Mouse (Mus musculus) embryonic facial prominence, embryonic 10.5 days (tissue): ENCODE data around the gene Ccdc34. TPM values are rescaled to one million over a fixed set of nuclear protein-coding genes. Genes with fewer than 3 reads are reported as not detected.
A peak's percentile ranks its signal among the peaks of the same experiment; 100 is the strongest.

Source experiments
- DNase-seq: peaks from one replicate; pipeline ENCODE4 v3.0.0-alpha.2; 2017; ENCODE audit warnings: low spot score
- H3K27ac ChIP-seq: fragments of 300-500 bp; sonication (generic); replicated peaks from 2 replicates; pipeline ENCODE4 v1.5.1; 2016; ENCODE audit warnings: mild to moderate bottlenecking
- H3K27me3 ChIP-seq: fragments of 300-500 bp; sonication (generic); replicated peaks from 2 replicates; pipeline ENCODE4 v1.6.1; 2016; ENCODE audit warnings: low read depth, mild to moderate bottlenecking; ENCODE audit not compliant: poor library complexity, severe bottlenecking
- H3K36me3 ChIP-seq: fragments of 300-500 bp; sonication (generic); replicated peaks from 2 replicates; pipeline ENCODE4 v1.6.1; 2016; ENCODE audit warnings: mild to moderate bottlenecking, moderate library complexity
- H3K4me1 ChIP-seq: fragments of 300-500 bp; sonication (generic); 2 replicates; pipeline ENCODE4 v1.6.1; 2016
- H3K4me3 ChIP-seq: fragments of 300-500 bp; sonication (generic); 2 replicates; pipeline ENCODE4 v1.5.1; 2016; ENCODE audit warnings: mild to moderate bottlenecking, moderate library complexity
- H3K9me3 ChIP-seq: fragments of 300-500 bp; sonication (generic); 2 replicates; pipeline ENCODE4 v1.6.1; 2016; ENCODE audit warnings: mild to moderate bottlenecking
- WGBS: fragments of 180-500 bp; shearing (Covaris S2); methylation state at CpG from one replicate; pipeline ENCODE4 v1.1.7; 2016; 5-methylcytosine and 5-hydroxymethylcytosine counted together
- polyA plus RNA-seq: library from polyadenylated mRNA; unstranded; fragments of >200 nt; fragmentation: Nextera tagmentation; extraction: Ambion mirVana; gene quantifications from 2 replicates; pipeline ENCODE4 v1.2.1, GENCODE M21; 2016

Gene Ccdc34
- 57.1 and 63.6 TPM in 2 replicates for polyA plus RNA-seq

GRCm38 (mm10) chr2:110017616-110018505 is at the start of gene Ccdc34:
Ccdc34 (plus strand) TSS chr2:110017817.
- Histone ChIP-seq H3K9me3 (no peaks in the 10 kb centered on the region), H3K4me1 (peaks cover 30% of the 10 kb centered on the region), H3K27me3 (no peaks in the 10 kb centered on the region), H3K36me3 (peaks cover 36% of the 10 kb centered on the region), H3K27ac (peak within 1 kb of the TSS; percentile 98), H3K4me3 (peak within 1 kb of the TSS; percentile 87)
- under 1% methylated on average over 55 of the region's 55 CpGs for WGBS
- peak; percentile 96 for DNase-seq

GRCm38 (mm10) chr2:109969381-109969780 is 48.2 kb upstream of the Ccdc34 start:
- WGBS = 88% methylated on average over 3 of the region's 3 CpGs
- no peak for DNase-seq
- H3K4me3 ChIP-seq = no peak overlapping the region
- H3K9me3 ChIP-seq = no peaks in the 10 kb centered on the region
- no peak overlapping the region for H3K27ac ChIP-seq
- peaks cover 28% of the 10 kb centered on the region for H3K4me1 ChIP-seq
- H3K36me3 ChIP-seq = no peaks in the 10 kb centered on the region
- no peaks in the 10 kb centered on the region for H3K27me3 ChIP-seq

DNA sequence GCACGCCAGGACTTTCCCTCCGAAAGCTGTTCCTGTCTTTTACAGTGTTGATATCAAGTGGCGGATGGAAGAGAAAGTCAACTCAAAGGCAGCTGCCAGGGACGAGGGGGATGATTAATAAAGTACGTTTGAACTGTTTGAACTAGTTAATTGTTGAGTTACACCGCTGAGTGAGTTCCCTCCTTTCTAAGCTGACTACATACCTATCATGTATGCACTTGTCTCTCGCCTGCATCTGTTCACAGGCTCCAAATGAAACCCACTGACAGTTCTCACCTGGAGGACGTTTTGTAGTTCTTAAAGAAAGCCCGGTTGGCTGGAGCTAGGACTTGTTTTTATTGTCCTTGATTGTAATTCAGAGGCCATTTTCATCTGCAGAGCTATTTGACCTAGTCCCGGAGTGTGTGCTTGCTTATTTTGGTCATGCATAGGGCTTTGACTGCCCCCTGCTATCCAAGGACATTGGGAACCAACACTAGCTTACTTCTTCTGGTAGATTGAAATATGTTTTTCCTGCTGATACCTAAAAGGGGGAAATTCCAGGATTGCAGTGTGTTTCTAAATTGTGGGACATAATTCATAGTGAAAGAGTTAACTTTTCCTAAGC is 47.6 kb upstream of the Ccdc34 start:
- Histone ChIP-seq H3K9me3 (no peaks in the 10 kb centered on the region), H3K27me3 (no peaks in the 10 kb centered on the region), H3K36me3 (0 out of 2 replicates have a peak, but pooled peaks cover 2% of the 10 kb centered on the region), H3K27ac (no peak overlapping the region), H3K4me1 (peaks cover 28% of the 10 kb centered on the region), H3K4me3 (no peak overlapping the region)
- DNase-seq = no peak
- 68% methylated on average over 10 of the region's 10 CpGs for WGBS

GRCm38 (mm10) chr2:109970744-109971410 is 46.7 kb upstream of the Ccdc34 start:
- Histone ChIP-seq H3K4me3 (no peak overlapping the region), H3K9me3 (no peaks in the 10 kb centered on the region), H3K36me3 (peaks cover 9% of the 10 kb centered on the region), H3K27me3 (no peaks in the 10 kb centered on the region), H3K4me1 (peaks cover 25% of the 10 kb centered on the region), H3K27ac (no peak overlapping the region)
- DNase-seq = no peak
- WGBS = 61% methylated on average over 8 of the region's 8 CpGs

DNA sequence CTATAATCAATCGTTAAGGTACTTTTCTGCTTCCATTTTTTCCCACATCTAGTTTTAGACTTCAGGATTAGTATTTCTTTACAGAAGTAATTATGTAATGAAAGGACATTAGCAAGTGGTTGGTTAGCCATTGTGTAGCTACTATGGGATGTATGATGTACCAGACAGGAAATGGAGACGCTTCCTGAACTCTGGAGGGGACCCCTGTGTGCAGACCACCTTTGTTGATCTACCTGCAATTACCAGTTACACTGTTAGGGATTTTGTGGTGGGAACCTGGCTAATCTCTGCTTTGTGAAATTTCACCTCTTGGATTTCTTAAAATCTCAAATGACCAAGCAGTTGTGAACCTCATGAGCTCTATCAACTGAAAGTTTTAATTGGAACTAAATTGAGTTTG is 45.3 kb upstream of the Ccdc34 start:
- H3K27me3 ChIP-seq = no peaks in the 10 kb centered on the region
- no peaks in the 10 kb centered on the region for H3K9me3 ChIP-seq
- H3K4me1 ChIP-seq = peaks cover 23% of the 10 kb centered on the region
- no peak overlapping the region for H3K27ac ChIP-seq
- H3K4me3 ChIP-seq = no peak overlapping the region
- H3K36me3 ChIP-seq = peaks cover 10% of the 10 kb centered on the region
- WGBS = 81% methylated on average over 2 of the region's 2 CpGs
- DNase-seq = no peak

DNA sequence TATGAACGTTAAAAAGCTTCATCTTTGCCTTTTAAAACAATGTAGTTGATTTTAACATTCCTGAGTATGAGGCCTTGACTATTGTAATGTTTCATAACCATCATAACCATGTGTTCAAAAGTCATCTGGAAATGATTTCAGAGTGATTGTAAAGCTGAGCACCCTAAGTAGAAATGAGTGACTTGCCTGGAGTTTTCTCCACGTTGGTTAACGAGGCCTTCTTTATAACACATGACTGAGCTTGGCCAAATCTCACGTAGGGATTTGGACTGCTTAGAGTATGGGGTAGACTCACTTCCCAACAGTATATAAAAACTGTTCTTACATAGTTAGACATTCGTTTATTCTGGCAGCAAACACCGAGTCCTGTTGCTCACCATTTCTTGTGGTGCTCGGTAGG is 44.7 kb upstream of the Ccdc34 start:
- DNase-seq = no peak
- no peaks in the 10 kb centered on the region for H3K9me3 ChIP-seq
- no peak overlapping the region for H3K27ac ChIP-seq
- no peaks in the 10 kb centered on the region for H3K27me3 ChIP-seq
- H3K4me1 ChIP-seq = peaks cover 23% of the 10 kb centered on the region
- H3K4me3 ChIP-seq = no peak overlapping the region
- H3K36me3 ChIP-seq = peaks cover 10% of the 10 kb centered on the region
- 73% methylated on average over 7 of the region's 7 CpGs for WGBS

- Histone ChIP-seq H3K9me3 (no peaks in the 10 kb centered on the region), H3K4me1 (peaks cover 17% of the 10 kb centered on the region), H3K36me3 (peaks cover 10% of the 10 kb centered on the region), H3K4me3 (no peak overlapping the region), H3K27ac (no peak overlapping the region), H3K27me3 (no peaks in the 10 kb centered on the region)
- 94% methylated on average over 7 of the region's 7 CpGs for WGBS
- no peak for DNase-seq
These were observed 42.8 kb upstream of the Ccdc34 start for GRCm38 (mm10) chr2:109974807-109975206.

- DNase-seq = no peak
- H3K4me3 ChIP-seq = no peak overlapping the region
- no peaks in the 10 kb centered on the region for H3K9me3 ChIP-seq
- H3K4me1 ChIP-seq = peaks cover 4% of the 10 kb centered on the region
- H3K27ac ChIP-seq = no peak overlapping the region
- WGBS = 91% methylated on average over 2 of the region's 2 CpGs
- H3K27me3 ChIP-seq = no peaks in the 10 kb centered on the region
- peaks cover 10% of the 10 kb centered on the region for H3K36me3 ChIP-seq
These were observed 41.4 kb upstream of the Ccdc34 start for GRCm38 (mm10) chr2:109976181-109976580.

DNA sequence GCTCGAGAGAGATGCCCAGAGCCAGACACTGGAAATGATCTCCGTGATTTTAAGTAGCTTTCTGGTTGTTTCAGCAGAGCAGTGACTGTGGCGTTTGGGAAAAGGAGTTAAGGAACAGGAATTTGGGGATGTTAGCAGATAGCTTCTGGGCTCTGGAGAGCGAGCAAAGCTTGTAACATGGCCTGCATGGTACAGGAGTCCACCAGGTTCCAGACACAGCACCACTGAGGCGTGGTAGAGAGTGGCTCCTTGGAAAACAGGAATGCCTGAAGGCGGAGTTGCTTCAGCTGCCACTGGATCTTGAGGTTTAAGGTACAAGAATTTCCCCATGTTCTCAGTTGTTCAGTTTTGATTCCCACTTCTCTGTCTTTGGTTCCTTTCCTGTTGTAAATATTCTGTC is 40.3 kb upstream of the Ccdc34 start:
- no peak for DNase-seq
- Histone ChIP-seq H3K9me3 (no peaks in the 10 kb centered on the region), H3K4me1 (0 out of 2 replicates have a peak, but pooled peaks cover 3% of the 10 kb centered on the region), H3K36me3 (peaks cover 10% of the 10 kb centered on the region), H3K27me3 (no peaks in the 10 kb centered on the region), H3K27ac (no peak overlapping the region), H3K4me3 (no peak overlapping the region)
- 83% methylated on average over 6 of the region's 6 CpGs for WGBS

- Histone ChIP-seq H3K36me3 (peaks cover 10% of the 10 kb centered on the region), H3K27ac (no peak overlapping the region), H3K9me3 (no peaks in the 10 kb centered on the region), H3K4me3 (no peak overlapping the region), H3K4me1 (no peaks in the 10 kb centered on the region), H3K27me3 (no peaks in the 10 kb centered on the region)
- no peak for DNase-seq
These were observed 38.4 kb upstream of the Ccdc34 start for GRCm38 (mm10) chr2:109979209-109979608.

DNA sequence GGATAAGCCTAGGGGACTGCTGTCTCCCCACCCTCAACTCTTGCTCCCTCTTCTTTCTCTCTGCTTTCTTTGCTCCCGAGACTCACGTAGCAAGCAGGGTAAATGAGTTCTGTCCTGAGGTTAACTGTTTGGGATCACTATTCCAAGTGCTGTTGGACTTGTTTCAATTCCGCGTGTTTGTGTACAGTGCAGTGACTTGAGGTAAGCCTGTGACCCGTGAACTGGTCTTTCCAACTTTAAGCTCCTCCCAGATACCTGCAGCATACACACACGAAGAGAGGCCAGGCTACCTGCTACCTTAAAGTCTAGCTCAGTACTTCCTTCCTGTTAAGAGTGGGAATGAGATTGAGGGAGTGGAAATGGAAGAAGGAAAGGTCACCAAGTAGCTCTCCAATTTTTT is 34.2 kb upstream of the Ccdc34 start:
- Histone ChIP-seq H3K4me3 (no peak overlapping the region), H3K9me3 (no peaks in the 10 kb centered on the region), H3K4me1 (peaks cover 41% of the 10 kb centered on the region), H3K36me3 (peaks cover 7% of the 10 kb centered on the region; the same call in 1 of the 2 replicates), H3K27ac (no peak overlapping the region), H3K27me3 (0 out of 2 replicates have a peak, but pooled peaks cover 2% of the 10 kb centered on the region)
- 89% methylated on average over 6 of the region's 6 CpGs for WGBS
- no peak for DNase-seq

GRCm38 (mm10) chr2:109984930-109985329 is 32.7 kb upstream of the Ccdc34 start:
- 49% methylated on average over 1 of the region's 1 CpGs for WGBS

More at GRCm38 (mm10) chr2:109984930-109985329, 32.7 kb upstream of the Ccdc34 start:
- Histone ChIP-seq H3K27ac (0 out of 2 replicates have a peak overlapping the region, but pooled peaks have one; percentile 32), H3K4me1 (peaks cover 56% of the 10 kb centered on the region), H3K27me3 (0 out of 2 replicates have a peak, but pooled peaks cover 2% of the 10 kb centered on the region), H3K36me3 (peaks cover 7% of the 10 kb centered on the region; the same call in 1 of the 2 replicates), H3K4me3 (no peak overlapping the region), H3K9me3 (no peaks in the 10 kb centered on the region)
- DNase-seq = no peak
